Mouse (Mus musculus) retina, postnatal 1 day (tissue): ENCODE measurements at regions not wholly inside any gene's neighbourhood (a gene's known extent, or its start where the extent isn't known, plus 50 kb on each side); places are given as distances from the start of the nearest gene placed in this dataset.

Experiments
- DNase-seq: peaks from one replicate; pipeline ENCODE4 v3.0.0-alpha.2; 2012

GRCm38 (mm10) chr5:78419205-78419604 lies 1011.4 kb upstream of the Igfbp7 start:
- DNase-seq, result peak; percentile 56

- DNase-seq, result no peak
These were observed 998.5 kb upstream of the Igfbp7 start for GRCm38 (mm10) chr5:78406370-78406769.

- DNase-seq, result peak; percentile 88
These were observed 994.4 kb upstream of the Igfbp7 start for GRCm38 (mm10) chr5:78402228-78402710.

GRCm38 (mm10) chr5:78393373-78393772 lies 985.5 kb upstream of the Igfbp7 start:
- no peak for DNase-seq
